Mouse (Mus musculus) forebrain, embryonic 11.5 days (tissue): Measurements from ENCODE around the gene Pcid2. TPM values are rescaled to one million over a fixed set of nuclear protein-coding genes. Genes with fewer than 3 reads are reported as not detected.
"Not testable (repeated sequence)": the region's sequence is repeated elsewhere in the genome, so short reads cannot be mapped to it uniquely, and the experiment has no call there.

Experiments
- ATAC-seq: fragments of 200-750 bp; cut with Nextera tagmentation; replicated peaks from 2 replicates; pipeline ENCODE4 v1.8.0; 2017; ENCODE audit warnings: moderate TSS enrichment; ENCODE audit not compliant: low FRiP score
- DNase-seq: peaks from one replicate; pipeline ENCODE4 v3.0.0-alpha.2; 2017; ENCODE audit warnings: low spot score
- H3K27ac ChIP-seq: fragments of 300-500 bp; sonication (generic); 2 replicates; pipeline ENCODE4 v1.5.1; 2014; ENCODE audit warnings: low read depth, low read length
- H3K27me3 ChIP-seq: fragments of 300-500 bp; sonication (generic); 2 replicates; pipeline ENCODE4 v1.6.1; 2014; ENCODE audit warnings: mild to moderate bottlenecking, low read length, mixed read lengths; ENCODE audit not compliant: control insufficient read depth, insufficient read depth
- H3K36me3 ChIP-seq: fragments of 300-500 bp; sonication (generic); 2 replicates; pipeline ENCODE4 v1.6.1; 2014; ENCODE audit warnings: mild to moderate bottlenecking, low read length, moderate library complexity, mixed read lengths; ENCODE audit not compliant: control insufficient read depth, insufficient read depth
- H3K4me1 ChIP-seq: fragments of 300-500 bp; sonication (generic); replicated peaks from 2 replicates; pipeline ENCODE4 v1.6.1; 2014; ENCODE audit warnings: low read length, mixed read lengths; ENCODE audit not compliant: control insufficient read depth, insufficient read depth
- H3K4me2 ChIP-seq: fragments of 300-500 bp; sonication (generic); 2 replicates; pipeline ENCODE4 v1.6.1; 2014; ENCODE audit warnings: low read depth, mild to moderate bottlenecking, low read length, moderate library complexity, mixed read lengths; ENCODE audit not compliant: severe bottlenecking
- H3K4me3 ChIP-seq: fragments of 300-500 bp; sonication (generic); 2 replicates; pipeline ENCODE4 v1.5.1; 2014; ENCODE audit warnings: low read depth, low read length
- H3K9ac ChIP-seq: fragments of 300-500 bp; sonication (generic); 2 replicates; pipeline ENCODE4 v1.6.1; 2014; ENCODE audit warnings: low read length
- H3K9me3 ChIP-seq: fragments of 300-500 bp; sonication (generic); 2 replicates; pipeline ENCODE4 v1.6.1; 2016; ENCODE audit warnings: low read length, mixed read lengths; ENCODE audit not compliant: control insufficient read depth
- WGBS: fragments of 180-500 bp; shearing (Covaris S2); extraction: QIAGEN DNeasy Blood & Tissue Kit; methylation state at CpG from one replicate; pipeline ENCODE4 v1.1.7; 2014; 5-methylcytosine and 5-hydroxymethylcytosine counted together
- polyA plus RNA-seq: library from polyadenylated mRNA; unstranded; fragments of >200 nt; fragmentation: Nextera tagmentation; extraction: Ambion mirVana; gene quantifications from 2 replicates; pipeline ENCODE4 v1.2.1, GENCODE M21; 2014

Gene Pcid2
- polyA plus RNA-seq, 1 experiment from 2014 or later, result 51.0 TPM

DNA sequence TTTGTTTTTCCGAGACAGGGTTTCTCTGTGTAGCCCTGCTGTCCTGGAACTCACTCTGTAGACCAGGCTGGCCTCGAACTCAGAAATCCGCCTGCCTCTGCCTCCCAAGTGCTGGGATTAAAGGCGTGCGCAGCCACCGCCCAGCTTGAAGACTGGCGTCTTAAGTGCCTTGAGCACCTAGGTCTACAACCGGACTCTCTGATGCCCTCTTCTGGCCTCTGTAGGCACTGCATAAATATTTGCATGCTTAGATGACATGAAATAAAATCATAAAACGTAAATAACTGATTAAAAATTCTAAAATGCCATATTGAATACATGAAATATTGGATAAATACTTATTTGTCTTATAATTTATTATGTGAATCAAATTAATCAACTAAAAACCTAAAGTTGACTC is 27.0 kb upstream of the Pcid2 start:
- H3K9ac ChIP-seq, result not testable (repeated sequence)
- 71% methylated on average over 9 of the region's 9 CpGs for WGBS

DNA sequence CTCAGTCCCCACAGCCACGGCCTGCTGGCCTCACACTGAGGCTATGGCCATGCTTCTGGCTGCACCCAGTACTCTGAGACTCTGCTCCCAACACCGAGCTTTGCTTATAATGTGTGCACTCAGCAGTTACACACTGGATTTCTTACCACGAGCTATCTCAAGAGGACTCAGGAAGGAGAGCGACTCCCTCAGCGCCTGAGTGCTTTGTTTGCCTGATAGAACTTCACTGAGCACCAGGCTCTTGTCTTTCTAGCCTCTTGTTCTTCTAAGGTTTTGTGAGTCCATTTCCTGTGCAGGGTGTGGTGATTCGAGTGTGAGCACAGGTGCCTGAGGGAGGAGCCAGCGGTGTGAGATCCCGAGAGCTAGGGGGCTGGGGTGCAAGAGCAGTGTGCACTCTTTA is 19.6 kb upstream of the Pcid2 start:
- WGBS, result 93% methylated on average over 8 of the region's 8 CpGs
- DNase-seq (peak; percentile 17), ATAC-seq (no peak)
- no peak overlapping the region for H3K9ac ChIP-seq
- no peak overlapping the region for H3K4me2 ChIP-seq
- H3K36me3 ChIP-seq, result peaks cover 2% of the 10 kb centered on the region
- H3K9me3 ChIP-seq, result no peaks in the 10 kb centered on the region
- no peaks in the 10 kb centered on the region for H3K27me3 ChIP-seq
- no peak overlapping the region for H3K4me3 ChIP-seq
- no peak overlapping the region for H3K27ac ChIP-seq
- H3K4me1 ChIP-seq, result no peaks in the 10 kb centered on the region

More for the DNA sequence above, 27.0 kb upstream of the Pcid2 start:
- H3K9me3 ChIP-seq, ATAC-seq, H3K4me1 ChIP-seq, H3K27ac ChIP-seq, H3K4me2 ChIP-seq, H3K36me3 ChIP-seq, H3K4me3 ChIP-seq, H3K27me3 ChIP-seq: not testable (repeated sequence)
- peak; percentile 69 for DNase-seq

DNA sequence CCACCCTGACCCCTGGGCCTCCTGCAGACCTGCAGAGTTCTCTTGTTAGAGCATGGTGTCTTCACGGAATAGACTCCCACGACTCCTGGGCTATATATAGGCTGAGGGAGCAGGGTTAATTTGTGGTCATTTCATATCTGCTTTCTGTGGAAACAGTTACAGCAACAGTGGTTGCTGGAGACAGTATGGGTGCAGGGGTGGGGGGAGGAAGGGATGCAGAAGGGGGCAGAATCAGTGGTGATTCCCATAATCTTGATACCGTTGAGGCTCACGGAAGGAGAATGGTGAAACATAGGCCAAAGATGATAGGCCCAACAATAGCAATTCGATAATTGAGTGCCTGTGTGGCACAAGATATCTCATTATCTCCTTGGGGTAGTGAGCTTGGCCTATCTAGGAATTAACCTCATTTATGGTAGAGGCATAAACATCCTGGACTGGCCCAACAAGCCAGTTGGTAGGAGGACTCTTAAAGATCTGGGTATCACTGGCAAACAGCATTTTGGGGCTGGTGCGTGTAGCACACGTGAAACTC is 17.7 kb upstream of the Pcid2 start:
- ATAC-seq, result no peak
- Histone ChIP-seq H3K27ac (no peak overlapping the region), H3K27me3 (no peaks in the 10 kb centered on the region), H3K9ac (no peak overlapping the region), H3K9me3 (no peaks in the 10 kb centered on the region), H3K4me3 (no peak overlapping the region), H3K36me3 (peaks cover 2% of the 10 kb centered on the region), H3K4me1 (no peaks in the 10 kb centered on the region), H3K4me2 (no peak overlapping the region)
- WGBS, result 97% methylated on average over 7 of the region's 7 CpGs
- no peak for DNase-seq

DNA sequence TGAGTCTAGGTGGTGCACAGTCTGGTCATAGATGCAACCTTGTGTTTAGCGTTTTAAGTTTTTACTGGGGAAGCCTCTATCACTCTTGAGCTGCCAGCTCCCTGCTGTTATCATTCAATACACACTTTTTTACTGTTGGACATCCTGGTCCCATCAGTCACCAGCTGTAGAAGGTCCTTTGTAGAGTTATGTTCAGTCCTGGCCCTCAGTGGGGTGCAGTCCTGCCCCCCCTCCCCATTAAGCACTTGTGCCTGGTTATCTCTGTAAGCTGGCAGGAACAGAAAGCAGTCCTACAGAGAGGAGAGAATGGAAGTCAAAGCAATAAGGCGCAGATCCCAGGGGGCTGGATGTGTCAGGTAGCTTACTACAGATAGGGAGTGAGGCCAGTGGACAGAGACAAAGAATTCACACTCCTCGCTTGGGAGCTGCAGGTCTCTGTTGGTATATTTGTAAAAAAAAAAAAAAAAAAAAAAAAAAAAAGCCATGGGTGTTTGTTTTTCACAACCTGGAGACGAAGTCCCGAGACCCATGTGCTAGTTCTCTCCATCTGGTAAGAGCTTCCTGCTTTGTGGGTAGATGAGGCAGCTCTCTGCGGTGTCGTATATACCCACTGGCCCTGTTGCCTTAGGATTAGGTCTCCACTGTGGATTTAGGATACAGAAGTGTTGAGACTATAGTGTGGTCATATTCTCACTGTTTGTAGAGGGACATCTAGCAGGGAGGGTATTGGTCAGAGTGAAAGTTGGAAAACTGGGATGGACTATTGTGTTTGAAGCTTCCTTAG is 15.8 kb upstream of the Pcid2 start:
- ATAC-seq (no peak), DNase-seq (no peak)
- Histone ChIP-seq H3K27ac (no peak overlapping the region), H3K27me3 (no peaks in the 10 kb centered on the region), H3K36me3 (peaks cover 2% of the 10 kb centered on the region), H3K4me1 (no peaks in the 10 kb centered on the region), H3K9me3 (no peaks in the 10 kb centered on the region), H3K9ac (no peak overlapping the region), H3K4me2 (no peak overlapping the region), H3K4me3 (no peak overlapping the region)
- WGBS, result 93% methylated on average over 7 of the region's 7 CpGs

DNA sequence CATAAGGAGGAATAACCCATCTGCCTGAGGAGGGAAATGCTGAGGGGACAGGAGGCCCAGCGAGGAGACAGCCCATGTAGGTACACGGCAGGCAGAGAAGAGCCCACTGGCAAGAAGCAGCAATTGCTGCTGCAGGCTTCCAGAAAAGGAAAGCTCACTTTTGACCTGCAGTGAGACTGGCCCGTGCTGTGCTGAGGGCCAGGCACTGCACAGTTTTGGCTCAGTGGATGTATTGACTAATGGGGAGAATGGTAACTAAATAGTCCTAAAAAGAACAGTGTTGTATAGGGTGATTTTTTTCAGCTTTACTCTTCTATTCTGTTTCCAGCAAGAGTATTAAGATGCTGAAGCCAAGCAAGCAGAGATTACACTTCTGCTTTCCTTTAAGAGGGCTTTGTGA is 13.3 kb upstream of the Pcid2 start:
- Histone ChIP-seq H3K27me3 (no peaks in the 10 kb centered on the region), H3K4me2 (no peak overlapping the region), H3K4me3 (no peak overlapping the region), H3K27ac (no peak overlapping the region), H3K9me3 (no peaks in the 10 kb centered on the region), H3K36me3 (no peaks in the 10 kb centered on the region; the same call in 1 of the 2 replicates), H3K9ac (no peak overlapping the region), H3K4me1 (no peaks in the 10 kb centered on the region)
- 88% methylated on average over 3 of the region's 3 CpGs for WGBS
- ATAC-seq (no peak), DNase-seq (no peak)

DNA sequence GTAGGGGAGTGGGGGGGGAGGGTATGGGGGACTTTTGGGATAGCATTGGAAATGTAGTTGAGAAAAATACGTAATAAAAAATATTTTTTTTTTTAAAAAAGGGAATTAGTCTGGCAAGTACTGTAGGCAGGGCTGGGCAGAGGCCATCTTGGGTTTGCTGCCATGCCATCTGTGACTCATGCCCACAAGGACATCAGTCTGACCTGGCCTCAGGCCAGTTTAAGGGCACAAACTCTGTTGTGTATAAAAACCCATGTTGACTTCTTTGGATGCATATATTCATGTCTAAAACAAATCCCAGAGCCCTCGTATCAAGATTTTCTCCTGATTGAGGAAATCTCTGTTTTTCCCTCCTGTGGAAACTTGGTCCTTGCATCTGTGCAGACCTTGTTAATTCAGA is 11.8 kb upstream of the Pcid2 start:
- no peak overlapping the region for H3K9ac ChIP-seq

DNA sequence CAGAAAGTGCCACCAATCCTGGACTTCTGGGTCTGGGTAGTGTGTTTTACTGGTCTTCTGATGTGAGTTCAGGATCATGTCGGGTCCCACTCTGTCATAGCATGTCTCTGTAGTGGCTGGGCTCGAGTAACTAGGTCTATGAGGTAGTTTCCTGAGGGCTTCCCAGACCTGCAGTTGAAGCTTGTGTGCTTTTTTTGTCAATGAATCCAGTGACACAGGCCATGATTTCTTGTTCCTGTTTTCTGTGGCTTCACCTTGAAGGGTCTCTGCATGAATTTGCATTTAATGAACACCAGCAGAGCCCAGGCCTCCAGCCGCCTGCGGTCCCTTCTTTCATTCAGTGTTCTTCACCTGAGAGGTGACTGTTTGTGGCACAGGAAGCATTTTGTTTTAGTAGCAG is 8.0 kb upstream of the Pcid2 start:
- no peak for DNase-seq
- Histone ChIP-seq H3K4me2 (no peak overlapping the region), H3K4me3 (no peak overlapping the region), H3K27ac (no peak overlapping the region), H3K36me3 (no peaks in the 10 kb centered on the region; the same call in 1 of the 2 replicates), H3K4me1 (no peaks in the 10 kb centered on the region), H3K27me3 (no peaks in the 10 kb centered on the region), H3K9me3 (no peaks in the 10 kb centered on the region), H3K9ac (no peak overlapping the region)
- WGBS, result 95% methylated on average over 4 of the region's 4 CpGs
- ATAC-seq, result no peak

More for the DNA sequence above, 11.8 kb upstream of the Pcid2 start:
- ATAC-seq (no peak), DNase-seq (no peak)
- 96% methylated on average over 2 of the region's 2 CpGs for WGBS
- Histone ChIP-seq H3K4me1 (no peaks in the 10 kb centered on the region), H3K27ac (no peak overlapping the region), H3K4me3 (no peak overlapping the region), H3K9me3 (no peaks in the 10 kb centered on the region), H3K4me2 (no peak overlapping the region), H3K36me3 (no peaks in the 10 kb centered on the region; the same call in 1 of the 2 replicates), H3K27me3 (no peaks in the 10 kb centered on the region)

DNA sequence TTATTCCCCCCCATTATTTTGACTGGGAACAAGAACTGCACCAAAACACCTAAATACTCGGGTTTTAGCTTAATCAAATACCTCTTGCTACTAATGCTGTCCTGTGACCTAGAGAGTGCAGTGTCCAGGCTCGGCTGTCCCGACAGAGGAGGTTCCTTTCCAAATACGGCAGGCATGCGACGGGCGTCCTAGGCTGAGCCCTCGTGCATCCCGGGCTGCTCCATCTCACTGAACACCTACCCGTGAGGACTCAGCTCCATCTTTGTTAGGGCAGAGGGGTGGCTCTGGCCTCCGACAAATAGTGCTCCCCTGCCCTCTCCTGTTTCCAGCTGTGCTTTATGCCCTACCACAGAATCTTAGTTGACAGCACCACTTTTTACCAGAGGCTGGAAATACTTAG is 6.7 kb upstream of the Pcid2 start:
- DNase-seq, result no peak
- 90% methylated on average over 11 of the region's 11 CpGs for WGBS
- no peaks in the 10 kb centered on the region; the same call in 1 of the 2 replicates for H3K36me3 ChIP-seq

More for the DNA sequence above, 6.7 kb upstream of the Pcid2 start:
- H3K9me3 ChIP-seq, result no peaks in the 10 kb centered on the region
- H3K27me3 ChIP-seq, result no peaks in the 10 kb centered on the region
- no peaks in the 10 kb centered on the region for H3K4me1 ChIP-seq
- no peak overlapping the region for H3K9ac ChIP-seq
- no peak overlapping the region for H3K4me3 ChIP-seq
- no peak for ATAC-seq
- H3K4me2 ChIP-seq, result no peak overlapping the region
- no peak overlapping the region for H3K27ac ChIP-seq
